Mouse (Mus musculus) intestine, embryonic 15.5 days (tissue): Measurements from ENCODE around the gene Gm17190. TPM values are rescaled to one million over a fixed set of nuclear protein-coding genes. Genes with fewer than 3 reads are reported as not detected.
A peak's percentile ranks its signal among the peaks of the same experiment; 100 is the strongest.

Source experiments
- ATAC-seq: fragments of 200-750 bp; cut with Nextera tagmentation; 2 replicates; pipeline ENCODE4 v1.8.0; 2017; ENCODE audit warnings: moderate TSS enrichment, moderate library complexity
- H3K27ac ChIP-seq: fragments of 300-500 bp; sonication (generic); 2 replicates; pipeline ENCODE4 v1.5.1; 2015; ENCODE audit warnings: mild to moderate bottlenecking, inconsistent platforms
- H3K27me3 ChIP-seq: fragments of 300-500 bp; sonication (generic); replicated peaks from 2 replicates; pipeline ENCODE4 v1.6.1; 2015; ENCODE audit warnings: inconsistent platforms
- H3K36me3 ChIP-seq: fragments of 300-500 bp; sonication (generic); 2 replicates; pipeline ENCODE4 v1.6.1; 2015; ENCODE audit warnings: inconsistent platforms
- H3K4me1 ChIP-seq: fragments of 300-500 bp; sonication (generic); replicated peaks from 2 replicates; pipeline ENCODE4 v1.6.1; 2015; ENCODE audit warnings: inconsistent platforms
- H3K4me2 ChIP-seq: fragments of 300-500 bp; sonication (generic); replicated peaks from 2 replicates; pipeline ENCODE4 v1.6.1; 2015; ENCODE audit warnings: mild to moderate bottlenecking, inconsistent platforms
- H3K4me3 ChIP-seq: fragments of 300-500 bp; sonication (generic); replicated peaks from 2 replicates; pipeline ENCODE4 v1.5.1; 2015; ENCODE audit warnings: inconsistent platforms
- H3K9ac ChIP-seq: fragments of 300-500 bp; sonication (generic); 2 replicates; pipeline ENCODE4 v1.6.1; 2015; ENCODE audit warnings: inconsistent platforms
- H3K9me3 ChIP-seq: fragments of 300-500 bp; sonication (generic); 2 replicates; pipeline ENCODE4 v1.6.1; 2016; ENCODE audit warnings: inconsistent platforms
- WGBS: fragments of 180-500 bp; shearing (Covaris S2); methylation state at CpG from one replicate; pipeline ENCODE4 v1.1.7; 2015; 5-methylcytosine and 5-hydroxymethylcytosine counted together
- polyA plus RNA-seq: library from polyadenylated mRNA; unstranded; fragments of >200 nt; fragmentation: Nextera tagmentation; extraction: Ambion mirVana; gene quantifications from 2 replicates; pipeline ENCODE4 v1.2.1, GENCODE M21; 2015

Gm17190 gene
- polyA plus RNA-seq, 1 experiment from 2014 or later = not detected

GRCm38 (mm10) chr13:96126669-96127068 is 44.8 kb downstream of the Gm17190 start:
- no peaks in the 10 kb centered on the region for H3K36me3 ChIP-seq
- H3K4me1 ChIP-seq = peaks cover 10% of the 10 kb centered on the region; the same call in 1 of the 2 replicates
- H3K9ac ChIP-seq = no peak overlapping the region
- H3K4me2 ChIP-seq = no peak overlapping the region
- H3K9me3 ChIP-seq = no peaks in the 10 kb centered on the region
- 64% methylated on average over 6 of the region's 6 CpGs for WGBS
- H3K27me3 ChIP-seq = peaks cover 35% of the 10 kb centered on the region
- no peak overlapping the region for H3K4me3 ChIP-seq
- H3K27ac ChIP-seq = no peak overlapping the region
- ATAC-seq = no peak

- H3K4me1 ChIP-seq = peaks cover 25% of the 10 kb centered on the region; the same call in 1 of the 2 replicates
- no peak for ATAC-seq
- no peaks in the 10 kb centered on the region for H3K36me3 ChIP-seq
- no peaks in the 10 kb centered on the region for H3K9me3 ChIP-seq
- no peak overlapping the region for H3K4me3 ChIP-seq
- H3K9ac ChIP-seq = no peak overlapping the region
- 71% methylated on average over 3 of the region's 3 CpGs for WGBS
- H3K4me2 ChIP-seq = no peak overlapping the region
- peaks cover 56% of the 10 kb centered on the region for H3K27me3 ChIP-seq
- no peak overlapping the region for H3K27ac ChIP-seq
These were observed 47.2 kb downstream of the Gm17190 start for GRCm38 (mm10) chr13:96129081-96129480.

- H3K36me3 ChIP-seq = no peaks in the 10 kb centered on the region
- 1% methylated on average over 28 of the region's 30 CpGs for WGBS
- no peak overlapping the region for H3K9ac ChIP-seq
- H3K4me2 ChIP-seq = peak overlapping the region; percentile 94
- H3K9me3 ChIP-seq = no peaks in the 10 kb centered on the region
- H3K27me3 ChIP-seq = peaks cover 63% of the 10 kb centered on the region
- peaks cover 25% of the 10 kb centered on the region; the same call in 1 of the 2 replicates for H3K4me1 ChIP-seq
- peak; percentile 66 for ATAC-seq
- peak overlapping the region; percentile 44 for H3K4me3 ChIP-seq
- H3K27ac ChIP-seq = no peak overlapping the region
These were observed 49.2 kb downstream of the Gm17190 start for GRCm38 (mm10) chr13:96131050-96131449.

- H3K36me3 ChIP-seq = no peaks in the 10 kb centered on the region
- under 1% methylated on average over 19 of the region's 19 CpGs for WGBS
- no peaks in the 10 kb centered on the region for H3K9me3 ChIP-seq
- H3K27me3 ChIP-seq = peaks cover 63% of the 10 kb centered on the region
- ATAC-seq = no peak
- peaks cover 25% of the 10 kb centered on the region; the same call in 1 of the 2 replicates for H3K4me1 ChIP-seq
- peak overlapping the region; percentile 44 for H3K4me3 ChIP-seq
- no peak overlapping the region for H3K9ac ChIP-seq
- no peak overlapping the region for H3K27ac ChIP-seq
- H3K4me2 ChIP-seq = peak overlapping the region; percentile 94
These were observed 50.1 kb downstream of the Gm17190 start for GRCm38 (mm10) chr13:96131911-96132310.

- Histone ChIP-seq H3K27me3 (peaks cover 60% of the 10 kb centered on the region), H3K4me2 (peak within 1 kb of the TSS; percentile 94), H3K4me3 (peak within 1 kb of the TSS; percentile 44), H3K4me1 (peaks cover 25% of the 10 kb centered on the region; the same call in 1 of the 2 replicates), H3K27ac (no peak within 1 kb of the TSS), H3K9me3 (no peaks in the 10 kb centered on the region), H3K9ac (no peak within 1 kb of the TSS; the same call in 1 of the 2 replicates), H3K36me3 (no peaks in the 10 kb centered on the region)
- WGBS = under 1% methylated on average over 38 of the region's 44 CpGs
- peak; percentile 67 for ATAC-seq
These were observed 50.6 kb downstream of the Gm17190 start, which contains the start of gene Sv2c for GRCm38 (mm10) chr13:96132401-96132816. TSS of gene Sv2c (minus strand) at chr13:96132577.

Other genes with a start within 250 kb of the Gm17190 start
- 27.3 and 28.6 TPM in 2 replicates for gene Iqgap2, start 190.1 kb upstream of the Gm17190 start, polyA plus RNA-seq
- 21.0 and 24.1 TPM in 2 replicates for gene Gm20075, start 678 bp upstream of the Gm17190 start, polyA plus RNA-seq
- 2.1 and 2.6 TPM in 2 replicates for gene Sv2c, start 50.5 kb downstream of the Gm17190 start, polyA plus RNA-seq